Mouse (Mus musculus) ES-Bruce4 (cell line): ENCODE results near the gene Cntnap2.

Source experiments
- CTCF ChIP-seq: IDR thresholded peaks from one replicate; pipeline ENCODE4 v1.8.1; 2011; ENCODE audit warnings: low read depth, low read length
- EP300 ChIP-seq: IDR thresholded peaks from 2 replicates; pipeline ENCODE4 v1.6.1; 2011; ENCODE audit warnings: low read depth, low read length; ENCODE audit not compliant: insufficient read depth
- POLR2A ChIP-seq: IDR thresholded peaks from one replicate; pipeline ENCODE4 v1.8.1; 2011; ENCODE audit warnings: low read length; ENCODE audit not compliant: insufficient read depth

- TF ChIP-seq CTCF, result no peak
- no peak for TF ChIP-seq POLR2A
- TF ChIP-seq EP300, result no peak
These were observed 2184.9 kb downstream of the Cntnap2 start for GRCm38 (mm10) chr6:47243863-47244606.
